Mouse (Mus musculus) frontal cortex, postnatal 36 days (tissue): ENCODE results near the gene Gm21560.
"Not testable (repeated sequence)": the region's sequence is repeated elsewhere in the genome, so short reads cannot be mapped to it uniquely, and the experiment has no call there.

ENCODE experiments used
- DNase-seq, 2 experiments: peaks; one replicate each; pipeline ENCODE4 v3.0.0; 2022; ENCODE audit warnings: low spot score in 2 of 2

Gm21560 gene

DNA sequence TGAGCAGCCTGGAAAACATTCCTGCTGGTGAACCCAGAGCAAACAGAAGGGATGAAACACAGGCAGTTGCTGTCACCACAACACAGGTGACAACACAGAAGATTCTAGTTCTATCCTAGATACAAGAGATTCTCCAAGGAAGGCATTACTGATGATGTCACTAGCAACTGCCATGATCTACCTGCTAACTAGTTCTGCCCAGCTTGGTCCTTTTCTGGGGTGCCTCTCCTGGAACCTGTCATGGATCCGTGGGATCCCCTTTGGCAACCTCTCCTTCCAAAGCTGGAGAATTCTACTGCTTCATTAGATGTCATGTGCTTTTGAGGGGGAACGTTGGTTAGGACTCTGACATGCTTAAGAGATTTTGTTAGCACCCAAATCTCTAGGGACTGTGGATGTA is at the start of gene Gm21560:
TSS of gene Gm21560 (minus strand) at position 101 of the 400 bp plus-strand sequence.
- not testable (repeated sequence) for DNase-seq

GRCm38 (mm10) chr14:6163538-6163937 is 55.6 kb downstream of the Gm21560 start:
- DNase-seq = peak in 1 of 2 experiments; percentile 1

- not testable (repeated sequence) for DNase-seq
Measured at GRCm38 (mm10) chr14:6161085-6161484, 58.0 kb downstream of the Gm21560 start.
